Mouse (Mus musculus) midbrain, postnatal 0 days (tissue): ENCODE measurements at regions not wholly inside any gene's neighbourhood (a gene's known extent, or its start where the extent isn't known, plus 50 kb on each side); places are given as distances from the start of the nearest gene placed in this dataset.
A peak's percentile ranks its signal among the peaks of the same experiment; 100 is the strongest.

ENCODE experiments used
- ATAC-seq: fragments of 200-750 bp; cut with Nextera tagmentation; 2 replicates; pipeline ENCODE4 v1.8.0; 2017; ENCODE audit warnings: moderate number of reproducible peaks, mild to moderate bottlenecking, moderate TSS enrichment, moderate library complexity; ENCODE audit not compliant: low FRiP score
- DNase-seq: peaks from one replicate; pipeline ENCODE4 v3.0.0-alpha.2; 2015; ENCODE audit warnings: low spot score
- H3K27ac ChIP-seq: fragments of 300-500 bp; sonication (generic); 2 replicates; pipeline ENCODE4 v1.5.1; 2014; ENCODE audit warnings: low read depth, mild to moderate bottlenecking, low read length, mixed read lengths
- H3K27me3 ChIP-seq: fragments of 300-500 bp; sonication (generic); 2 replicates; pipeline ENCODE4 v1.6.1; 2014; ENCODE audit warnings: low read length, control low read depth, mixed read lengths; ENCODE audit not compliant: insufficient read depth
- H3K36me3 ChIP-seq: fragments of 300-500 bp; sonication (generic); 2 replicates; pipeline ENCODE4 v1.6.1; 2014; ENCODE audit warnings: low read length, control low read depth, mixed read lengths; ENCODE audit not compliant: insufficient read depth
- H3K4me1 ChIP-seq: fragments of 300-500 bp; sonication (generic); 2 replicates; pipeline ENCODE4 v1.6.1; 2014; ENCODE audit warnings: mild to moderate bottlenecking, control low read depth, antibody characterized with exemption, low read length, mixed read lengths; ENCODE audit not compliant: insufficient read depth
- H3K4me2 ChIP-seq: fragments of 300-500 bp; sonication (generic); 2 replicates; pipeline ENCODE4 v1.6.1; 2014; ENCODE audit warnings: low read depth, mild to moderate bottlenecking, low read length, mixed read lengths; ENCODE audit not compliant: poor library complexity, severe bottlenecking
- H3K4me3 ChIP-seq: fragments of 300-500 bp; sonication (generic); 2 replicates; pipeline ENCODE4 v1.5.1; 2014; ENCODE audit warnings: low read depth, mild to moderate bottlenecking, low read length, moderate library complexity
- H3K9ac ChIP-seq: fragments of 300-500 bp; sonication (generic); replicated peaks from 2 replicates; pipeline ENCODE4 v1.6.1; 2014; ENCODE audit warnings: mild to moderate bottlenecking, low read length, moderate library complexity, mixed read lengths; ENCODE audit not compliant: poor library complexity, severe bottlenecking
- H3K9me3 ChIP-seq: fragments of 300-500 bp; sonication (generic); 2 replicates; pipeline ENCODE4 v1.6.1; 2016; ENCODE audit warnings: low read length, control low read depth
- CTCF ChIP-seq: IDR thresholded peaks from 2 replicates; pipeline ENCODE4 v1.5.1; 2016; ENCODE audit warnings: antibody characterized with exemption, mild to moderate bottlenecking
- WGBS: fragments of 180-500 bp; shearing (Covaris S2); extraction: QIAGEN DNeasy Blood & Tissue Kit; methylation state at CpG from one replicate; pipeline ENCODE4 v1.1.7; 2014; 5-methylcytosine and 5-hydroxymethylcytosine counted together

DNA sequence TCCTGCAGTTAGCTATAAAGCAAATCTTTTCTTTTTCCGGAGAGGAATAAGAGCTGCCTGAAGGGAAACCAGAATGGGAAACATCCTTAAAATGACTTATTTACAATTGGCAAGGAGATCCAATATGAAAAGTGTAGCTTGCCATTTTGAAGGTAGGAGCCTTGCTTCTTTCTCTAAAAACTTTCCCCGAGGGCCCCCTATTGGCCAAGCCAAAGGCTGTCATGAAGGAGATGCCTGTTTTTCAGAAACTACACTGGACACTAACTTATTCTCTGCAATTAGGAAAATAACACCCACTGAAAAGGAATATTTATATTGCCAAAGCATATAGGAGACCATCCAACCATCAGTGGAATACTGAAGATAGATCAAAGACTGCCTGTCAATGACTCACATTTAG lies 312.8 kb upstream of the Thrb start:
- H3K36me3 ChIP-seq: no peaks in the 10 kb centered on the region
- WGBS: 71% methylated on average over 2 of the region's 2 CpGs
- no peaks in the 10 kb centered on the region for H3K27me3 ChIP-seq
- no peak overlapping the region for H3K27ac ChIP-seq
- no peak overlapping the region for H3K4me2 ChIP-seq
- 0 out of 2 replicates have a peak, but pooled peaks have one; percentile 3 for TF ChIP-seq CTCF
- no peak overlapping the region for H3K4me3 ChIP-seq
- H3K9ac ChIP-seq: no peak overlapping the region
- DNase-seq (no peak), ATAC-seq (no peak)
- H3K4me1 ChIP-seq: no peaks in the 10 kb centered on the region
- no peaks in the 10 kb centered on the region for H3K9me3 ChIP-seq

DNA sequence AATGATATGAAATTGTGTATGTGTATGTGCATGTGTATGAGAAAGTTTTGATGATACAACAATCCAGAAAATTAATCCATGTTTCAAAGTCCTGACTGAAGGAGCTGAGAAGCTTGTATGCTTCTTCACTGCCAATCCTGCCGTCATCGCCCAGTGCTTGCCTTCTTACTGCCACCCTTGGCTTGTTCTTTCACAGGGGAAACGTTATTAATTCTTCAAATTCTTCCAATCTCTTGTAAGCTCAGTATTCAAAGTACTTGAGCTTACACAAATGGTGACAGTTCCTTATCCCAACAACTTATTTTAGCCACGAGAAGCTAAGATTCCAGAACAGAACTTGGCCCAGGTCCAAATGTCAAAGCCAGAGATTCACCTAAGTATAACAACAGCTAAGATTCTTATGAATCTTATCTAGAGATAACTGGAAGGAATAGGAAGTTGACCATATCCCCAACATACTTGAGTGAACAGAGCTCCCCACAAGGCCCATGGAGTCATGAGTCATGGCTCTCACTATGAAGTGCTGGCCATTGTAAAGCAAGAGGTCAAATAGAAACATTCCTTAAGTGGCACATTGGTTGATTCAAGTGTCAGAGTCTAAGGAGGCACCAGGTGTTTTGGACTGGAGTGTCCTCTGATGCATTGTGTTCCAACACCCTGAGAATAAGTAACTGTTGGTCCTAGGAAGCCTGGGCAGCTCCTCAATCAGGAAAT lies 307.6 kb upstream of the Thrb start:
- H3K4me1 ChIP-seq: no peaks in the 10 kb centered on the region
- WGBS: 70% methylated on average over 4 of the region's 4 CpGs
- H3K36me3 ChIP-seq: no peaks in the 10 kb centered on the region
- no peak overlapping the region for H3K4me3 ChIP-seq
- DNase-seq (no peak), ATAC-seq (no peak)
- H3K9ac ChIP-seq: no peak overlapping the region
- H3K27ac ChIP-seq: no peak overlapping the region
- no peak for TF ChIP-seq CTCF
- no peak overlapping the region for H3K4me2 ChIP-seq
- H3K9me3 ChIP-seq: no peaks in the 10 kb centered on the region
- H3K27me3 ChIP-seq: no peaks in the 10 kb centered on the region

GRCm38 (mm10) chr14:17361910-17362309 lies 298.2 kb upstream of the Thrb start:
- no peaks in the 10 kb centered on the region for H3K4me1 ChIP-seq
- no peaks in the 10 kb centered on the region for H3K36me3 ChIP-seq
- H3K4me3 ChIP-seq: no peak overlapping the region
- H3K9me3 ChIP-seq: no peaks in the 10 kb centered on the region
- ATAC-seq (no peak), DNase-seq (no peak)
- no peaks in the 10 kb centered on the region for H3K27me3 ChIP-seq
- no peak overlapping the region for H3K27ac ChIP-seq
- TF ChIP-seq CTCF: no peak
- no peak overlapping the region for H3K9ac ChIP-seq
- no peak overlapping the region for H3K4me2 ChIP-seq

- Histone ChIP-seq H3K4me3 (no peak overlapping the region), H3K36me3 (no peaks in the 10 kb centered on the region), H3K27me3 (no peaks in the 10 kb centered on the region), H3K9ac (no peak overlapping the region), H3K4me1 (no peaks in the 10 kb centered on the region), H3K9me3 (no peaks in the 10 kb centered on the region), H3K27ac (no peak overlapping the region), H3K4me2 (no peak overlapping the region)
- ATAC-seq: peak; percentile 86
- peak; percentile 89 for TF ChIP-seq CTCF
- 41% methylated on average over 7 of the region's 7 CpGs for WGBS
- DNase-seq: peak; percentile 87
Measured at GRCm38 (mm10) chr14:17402751-17403479, 257.1 kb upstream of the Thrb start.

- H3K36me3 ChIP-seq: no peaks in the 10 kb centered on the region
- no peak overlapping the region for H3K9ac ChIP-seq
- no peaks in the 10 kb centered on the region for H3K4me1 ChIP-seq
- H3K27me3 ChIP-seq: no peaks in the 10 kb centered on the region
- no peak overlapping the region for H3K4me3 ChIP-seq
- H3K9me3 ChIP-seq: no peaks in the 10 kb centered on the region
- TF ChIP-seq CTCF: peak; percentile 87
- ATAC-seq: no peak
- WGBS: 68% methylated on average over 2 of the region's 2 CpGs
- H3K27ac ChIP-seq: no peak overlapping the region
- H3K4me2 ChIP-seq: no peak overlapping the region
- DNase-seq: peak; percentile 76
Measured at GRCm38 (mm10) chr14:17405551-17406336, 254.3 kb upstream of the Thrb start.

DNA sequence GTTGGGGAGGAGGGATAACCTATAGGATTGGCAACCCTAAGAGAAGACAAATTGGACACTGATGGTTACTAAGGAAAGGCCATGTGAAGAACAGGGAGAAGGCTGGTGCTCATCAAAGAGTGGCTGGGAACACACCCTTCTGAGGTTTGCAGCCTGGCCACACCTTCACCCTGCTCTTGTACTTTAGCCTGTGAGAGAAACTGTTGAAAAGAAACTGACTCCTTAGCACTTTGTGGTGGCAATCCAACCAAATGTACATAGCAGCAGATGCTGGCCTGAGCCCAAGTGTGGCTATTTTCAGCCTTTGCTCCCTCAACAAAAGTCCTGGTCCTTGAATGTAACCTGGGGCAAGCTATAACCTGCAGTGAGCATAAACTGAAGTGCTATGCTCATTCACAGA lies 253.2 kb upstream of the Thrb start:
- Histone ChIP-seq H3K36me3 (no peaks in the 10 kb centered on the region), H3K9me3 (no peaks in the 10 kb centered on the region), H3K27me3 (no peaks in the 10 kb centered on the region), H3K4me3 (no peak overlapping the region), H3K4me2 (no peak overlapping the region), H3K27ac (no peak overlapping the region), H3K4me1 (no peaks in the 10 kb centered on the region), H3K9ac (no peak overlapping the region)
- no peak for TF ChIP-seq CTCF
- ATAC-seq (no peak), DNase-seq (no peak)
